Mouse (Mus musculus) liver (tissue): ENCODE data around the gene Ephb4.

Experiments used
- DNase-seq: peaks from one replicate; pipeline ENCODE4 v3.0.0-alpha.2; 2020; ENCODE audit warnings: mixed read lengths

Ephb4 gene

DNA sequence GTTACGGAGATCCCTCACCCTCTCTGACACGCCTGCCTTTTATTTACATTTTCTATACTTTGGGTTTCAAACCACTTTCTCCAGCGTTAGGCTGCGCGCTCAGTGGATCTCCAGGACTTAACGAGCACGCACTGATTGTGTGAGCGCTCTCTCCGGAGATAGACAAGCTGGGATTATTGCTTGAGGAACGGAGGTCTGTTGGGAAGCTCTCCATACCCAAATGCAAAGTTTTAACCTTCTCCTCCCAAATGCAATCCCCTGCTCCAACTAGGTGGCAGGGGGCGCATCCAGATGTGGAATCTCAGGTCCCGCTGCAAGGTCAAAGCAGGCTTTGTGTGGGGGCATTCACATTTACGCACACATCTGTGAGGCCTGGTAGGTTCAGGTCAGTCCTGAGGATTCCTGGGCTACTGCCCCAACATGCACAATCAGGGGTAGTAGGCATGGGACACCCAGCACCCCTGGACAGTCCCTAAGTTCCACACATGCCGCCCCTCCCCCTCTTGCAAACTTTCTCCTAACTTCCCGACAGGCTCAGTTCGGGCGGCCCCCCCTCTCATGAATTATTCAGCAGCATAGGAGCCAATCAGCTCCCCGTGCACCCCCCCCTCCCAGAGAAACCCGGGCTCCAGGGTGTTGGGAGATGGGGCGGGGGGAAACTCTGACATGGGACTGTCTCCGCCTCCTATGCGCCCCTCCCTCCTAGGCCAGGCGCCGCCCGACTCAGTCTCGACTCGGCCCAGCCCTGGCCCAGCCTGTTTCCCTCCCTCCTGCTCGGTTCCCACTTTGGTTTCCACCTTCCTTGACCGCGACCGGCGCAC, at the start of gene Ephb4:
TSS of gene Ephb4 (plus strand) at position 726 of the 821 bp plus-strand sequence.
- DNase-seq, result peak; percentile 86

DNA sequence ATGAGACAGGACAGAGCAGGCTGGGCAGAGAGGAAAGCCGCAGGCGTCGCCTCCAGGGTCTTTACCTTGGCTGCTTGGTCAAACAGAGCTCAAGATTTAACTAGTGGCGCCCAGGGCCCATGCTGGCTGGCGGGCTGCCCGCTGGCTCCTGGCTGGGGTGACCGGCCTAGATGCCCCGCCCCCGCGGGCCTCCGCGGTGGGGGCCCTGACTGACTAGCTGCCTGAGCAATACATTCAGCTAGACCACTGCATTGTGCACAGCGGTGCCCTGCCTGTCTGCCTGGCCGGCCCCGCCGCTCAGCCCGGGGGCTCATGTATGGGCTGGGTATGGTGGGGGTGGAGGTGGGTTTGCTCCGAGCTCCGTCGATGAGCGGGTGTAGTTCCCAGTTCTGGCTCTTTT, 48.7 kb upstream of the Ephb4 start:
- DNase-seq, result peak; percentile 36

DNA sequence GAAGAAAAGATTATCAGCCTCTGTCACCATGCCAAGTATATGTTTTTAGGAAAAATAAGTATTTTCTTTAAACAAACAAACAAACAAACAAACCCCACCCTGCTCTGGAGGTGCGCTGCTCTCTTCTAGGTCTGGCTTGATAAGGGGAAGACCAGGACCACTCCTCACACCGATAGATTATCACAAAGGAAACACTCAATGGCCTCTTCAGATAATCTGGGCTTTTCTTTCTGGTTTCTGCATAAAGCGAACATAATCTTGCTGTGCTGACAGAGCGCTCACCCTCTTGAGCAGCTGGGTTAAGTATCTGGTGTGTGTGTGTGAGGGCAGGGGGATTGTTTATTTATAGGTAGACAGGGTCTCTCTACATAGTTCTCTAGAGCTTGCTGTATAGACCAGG, 46.3 kb upstream of the Ephb4 start:
- DNase-seq, result no peak

DNA sequence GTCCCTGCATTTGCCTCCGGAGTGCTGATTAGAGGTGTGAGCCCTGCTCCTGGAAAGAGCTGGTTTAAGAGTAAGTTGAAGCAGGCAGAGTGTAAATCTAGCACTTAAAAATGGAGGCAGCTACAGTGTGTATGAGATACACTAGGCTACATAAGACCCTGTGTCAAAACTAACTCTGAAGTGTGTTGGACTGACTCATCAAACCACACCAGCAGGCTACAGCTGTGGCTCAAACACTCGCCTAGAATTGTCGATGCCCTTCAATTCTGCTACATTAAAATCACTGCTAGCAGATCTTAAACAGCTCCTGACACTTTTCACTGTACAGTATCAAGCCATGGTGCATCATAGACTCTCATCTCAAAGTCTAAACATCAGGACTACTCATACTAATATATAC, 45.7 kb upstream of the Ephb4 start:
- no peak for DNase-seq

DNA sequence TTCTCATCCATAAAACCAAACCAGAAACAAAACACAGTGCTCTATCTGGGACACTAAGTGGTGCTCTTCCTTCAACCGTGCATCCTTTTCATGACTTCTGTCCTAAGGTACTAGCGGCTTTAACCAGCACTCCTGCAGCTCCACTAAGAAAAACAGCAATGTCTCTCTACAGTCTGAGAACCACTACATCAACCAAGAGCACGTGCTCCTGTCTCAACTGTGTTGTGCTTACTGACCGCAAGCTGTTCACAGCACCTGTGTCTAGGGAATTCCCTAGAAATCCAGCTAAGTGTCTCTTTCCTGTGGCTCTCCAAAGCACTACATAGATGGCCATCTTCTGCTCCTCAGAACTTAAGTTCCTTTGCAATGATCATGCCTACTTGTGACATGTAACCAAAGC, 45.1 kb upstream of the Ephb4 start:
- DNase-seq, result no peak

DNA sequence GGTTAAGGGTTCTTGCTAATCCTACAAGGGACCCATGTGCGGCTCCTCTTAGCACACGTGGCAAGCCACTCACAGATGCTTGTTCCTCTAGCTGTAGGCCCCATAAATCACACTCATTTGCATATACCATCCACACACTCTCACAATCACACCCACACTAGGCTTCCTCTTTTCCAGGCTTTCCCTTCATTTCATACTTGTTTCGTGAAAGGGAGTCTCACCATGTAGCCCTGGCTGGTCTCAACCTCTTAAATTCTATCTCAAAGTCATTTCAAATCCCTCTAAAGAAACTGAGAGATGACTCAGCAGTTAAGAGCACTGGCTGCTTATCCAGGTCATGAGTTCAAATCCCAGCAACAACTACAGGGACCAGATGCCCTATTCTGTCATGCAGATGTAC, 44.1 kb upstream of the Ephb4 start:
- DNase-seq, result no peak

DNA sequence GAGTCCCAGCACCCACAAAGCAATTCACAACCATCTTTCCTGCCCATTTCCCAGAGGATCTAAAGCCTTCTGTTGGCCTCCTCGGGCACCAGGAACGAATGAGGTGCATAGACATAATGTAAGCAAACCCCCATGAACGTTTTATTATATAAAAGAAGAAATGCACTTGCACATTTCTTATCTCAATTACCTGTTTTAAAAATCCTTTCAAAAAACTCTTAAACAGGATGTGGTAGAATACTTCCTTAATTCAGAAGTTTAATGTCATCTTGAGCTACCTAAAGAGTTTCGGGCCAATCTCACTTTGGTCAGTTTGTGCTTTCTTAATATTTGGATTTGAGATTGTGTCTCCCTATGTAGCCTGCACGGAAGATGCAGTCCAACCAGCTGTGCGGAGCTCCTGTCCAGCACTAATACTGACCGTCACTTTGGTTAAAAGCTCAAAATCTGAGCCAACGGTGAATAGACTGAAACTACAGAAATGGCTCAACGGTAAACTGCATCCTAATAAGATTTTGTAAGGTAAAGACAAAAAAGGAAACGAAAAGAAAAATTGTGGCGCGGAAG, 43.4 kb upstream of the Ephb4 start:
- DNase-seq, result no peak

DNA sequence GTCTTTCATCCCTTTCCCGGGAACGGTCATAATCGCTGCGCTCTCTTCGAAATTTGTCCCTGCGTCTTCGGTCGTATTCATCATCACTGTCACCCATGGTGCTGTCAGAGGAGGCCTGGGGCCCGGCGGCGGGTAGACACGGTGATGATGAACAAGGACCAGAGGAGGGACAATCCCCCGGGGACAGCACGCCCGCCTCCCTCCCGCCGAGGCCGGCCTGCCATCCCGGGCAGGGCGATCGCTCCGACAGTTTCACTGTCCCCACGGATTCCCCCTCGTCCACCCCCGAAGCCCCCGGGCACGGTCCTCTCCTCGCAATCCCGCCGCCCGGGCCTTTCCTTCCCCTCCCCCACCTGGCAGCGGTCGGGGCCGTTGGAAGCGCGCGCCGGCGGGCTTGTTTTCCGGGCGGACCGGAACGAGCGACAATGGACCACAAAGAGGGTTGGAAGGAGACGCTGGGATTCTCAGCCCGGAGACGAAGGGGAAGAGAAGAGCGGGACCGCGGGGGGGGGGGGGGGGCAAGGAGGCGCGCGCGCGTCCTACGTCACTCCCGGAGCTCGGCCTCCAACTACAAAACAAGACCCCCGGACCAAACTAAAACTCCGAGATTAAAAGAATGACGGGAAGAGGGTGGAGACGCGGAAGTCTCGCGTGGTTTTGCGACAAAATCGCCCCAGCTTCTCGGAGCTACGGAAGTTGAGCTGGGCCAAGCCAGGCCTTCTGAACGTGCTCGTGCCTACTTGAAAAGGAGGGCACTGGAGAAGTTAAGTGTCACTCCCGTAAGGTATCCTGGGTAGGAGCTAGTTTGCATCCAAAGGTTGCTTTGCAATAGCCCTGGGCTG, 42.6 kb upstream of the Ephb4 start, which contains the start of gene Srrt:
TSS of gene Srrt (minus strand) at position 604 of the 842 bp plus-strand sequence.
- DNase-seq, result peak; percentile 92

DNA sequence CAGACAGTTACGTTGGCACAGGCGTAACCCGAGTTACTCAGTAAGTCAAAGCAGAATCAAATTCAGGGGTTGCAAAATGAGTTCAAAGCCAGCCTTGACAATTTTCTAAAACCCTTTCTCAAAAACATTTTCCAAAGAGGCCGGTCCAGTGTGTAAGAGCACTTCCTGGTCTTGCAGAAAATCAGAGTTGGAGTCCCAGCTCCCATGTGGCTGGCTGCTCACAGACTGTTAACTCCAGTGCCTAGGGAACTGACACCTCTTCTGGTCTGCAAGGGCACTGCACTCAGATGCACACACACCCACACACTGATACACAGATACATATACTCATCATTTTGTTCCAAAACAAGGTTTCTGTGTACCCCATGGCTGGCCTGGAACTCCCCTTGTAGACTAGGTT, 41.6 kb upstream of the Ephb4 start:
- DNase-seq, result no peak

DNA sequence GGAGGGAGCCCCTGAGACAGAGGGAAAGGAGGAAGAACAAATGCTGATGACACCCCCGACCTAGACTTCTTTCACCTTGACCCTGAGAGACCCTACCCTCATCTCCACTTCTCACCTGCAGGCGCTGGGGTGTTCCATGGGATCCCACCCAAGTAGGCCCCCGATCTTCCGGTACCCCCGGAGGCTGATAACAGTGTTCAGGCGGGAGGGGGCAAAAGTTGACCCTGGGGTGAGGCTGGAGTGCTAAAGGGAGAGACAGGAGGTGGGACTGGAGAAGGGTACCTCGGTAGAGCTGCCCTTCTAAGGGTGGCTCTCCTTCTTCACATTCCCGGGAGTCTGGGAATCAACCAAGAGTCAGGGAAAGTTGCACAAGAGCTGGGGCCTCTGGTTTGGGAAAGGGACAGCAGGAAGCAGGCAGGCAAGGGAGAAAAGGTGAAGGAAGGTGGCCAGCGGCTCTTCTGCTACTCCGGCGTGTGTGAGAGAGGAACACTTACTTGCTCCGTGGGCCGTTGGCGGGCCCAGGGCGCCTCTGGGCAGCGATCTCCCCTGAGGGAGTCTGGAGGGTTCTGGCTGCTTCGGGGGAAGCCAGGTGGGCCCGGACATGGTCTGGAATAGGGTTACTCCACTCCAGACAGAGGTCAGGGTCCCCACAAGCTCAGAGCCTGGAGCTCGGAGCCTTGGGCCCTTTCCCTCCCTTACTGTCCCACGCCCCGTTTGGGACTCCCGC, 36.3 kb upstream of the Ephb4 start:
- DNase-seq, result no peak

DNA sequence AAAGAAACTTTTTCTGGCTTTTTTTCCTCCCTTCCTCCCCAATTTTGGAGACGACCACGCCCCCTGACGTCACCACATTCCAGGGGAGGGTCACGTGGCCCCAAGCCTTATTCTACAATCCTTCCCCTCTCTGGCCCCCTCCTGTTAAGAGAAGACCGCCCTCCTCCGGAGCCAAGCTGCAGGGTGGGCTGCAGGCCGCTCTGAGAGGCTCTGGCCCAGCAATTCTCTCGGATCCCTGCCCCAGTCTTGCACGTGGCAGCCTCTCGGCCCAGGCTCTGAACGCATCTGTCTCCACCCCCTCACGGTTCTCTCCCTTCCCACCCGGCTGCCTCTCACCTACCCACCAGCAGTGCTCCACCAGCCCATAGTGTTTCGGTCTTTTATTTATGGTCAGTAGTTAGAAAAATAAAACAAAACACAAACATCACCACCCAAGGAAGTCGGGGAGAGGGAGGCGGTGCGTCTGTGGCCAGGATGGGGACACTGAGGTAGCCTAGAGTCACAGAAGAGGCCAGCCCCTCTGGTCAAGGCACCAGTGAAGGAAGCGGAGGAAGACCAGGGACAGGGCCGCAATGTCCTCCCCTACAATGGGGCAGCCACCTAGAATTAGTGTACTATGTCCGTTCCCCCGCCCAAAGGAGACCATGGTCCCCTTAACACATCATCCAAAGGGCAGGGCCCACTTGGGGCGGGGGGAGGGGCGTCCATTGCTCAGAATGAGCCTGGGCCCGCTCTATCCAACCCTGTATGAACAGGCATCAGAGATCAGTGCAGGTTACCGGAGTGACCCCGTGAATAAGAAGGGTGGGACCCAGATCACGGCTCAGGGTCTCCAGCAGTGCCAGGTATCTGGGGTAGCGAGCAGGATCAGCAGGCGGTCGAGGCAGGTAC, 35.5 kb upstream of the Ephb4 start, which contains the start of gene Trip6:
TSS of gene Trip6 (minus strand) at position 212 of the 891 bp plus-strand sequence.
- DNase-seq, result peak; percentile 87

DNA sequence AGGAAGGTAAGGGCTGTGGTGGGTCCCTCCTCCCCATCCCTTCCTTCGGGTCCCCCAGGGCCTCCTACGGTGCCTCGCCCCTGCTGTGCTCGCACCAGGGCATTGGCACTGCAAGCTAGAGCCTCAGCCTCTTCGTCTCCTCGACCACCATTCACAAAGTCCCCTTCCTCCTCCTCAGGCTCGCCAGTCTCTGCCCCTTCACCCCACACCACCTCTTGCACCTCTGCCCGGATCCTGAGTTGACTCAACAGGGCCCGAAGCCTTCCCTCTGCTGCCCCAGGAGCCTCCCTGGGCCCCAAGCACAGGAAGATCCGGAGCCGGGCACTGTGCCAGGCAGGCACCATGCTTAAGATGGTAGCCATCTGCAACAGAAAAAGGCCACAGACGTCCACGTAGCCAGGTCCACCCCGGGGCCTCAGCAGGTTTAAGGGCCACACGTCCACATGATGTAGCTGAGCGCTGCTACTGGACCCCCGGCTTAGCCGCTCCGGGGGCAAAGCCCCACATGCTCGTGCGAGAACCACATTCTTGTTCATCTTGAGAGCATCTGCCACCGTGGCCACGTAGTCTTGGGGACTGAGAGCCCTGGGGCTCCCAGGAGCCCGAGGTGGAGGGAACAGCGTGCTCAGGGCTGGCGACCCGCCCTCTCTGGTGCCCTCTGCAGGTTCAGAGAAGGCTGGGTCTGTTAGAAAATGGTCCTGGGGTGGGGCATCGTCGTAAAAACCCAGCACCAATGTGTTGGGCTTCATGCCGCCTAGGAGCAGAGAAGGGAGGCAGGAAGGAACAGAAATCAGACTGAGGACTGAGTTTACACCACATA, 34.6 kb upstream of the Ephb4 start:
- peak; percentile 63 for DNase-seq

DNA sequence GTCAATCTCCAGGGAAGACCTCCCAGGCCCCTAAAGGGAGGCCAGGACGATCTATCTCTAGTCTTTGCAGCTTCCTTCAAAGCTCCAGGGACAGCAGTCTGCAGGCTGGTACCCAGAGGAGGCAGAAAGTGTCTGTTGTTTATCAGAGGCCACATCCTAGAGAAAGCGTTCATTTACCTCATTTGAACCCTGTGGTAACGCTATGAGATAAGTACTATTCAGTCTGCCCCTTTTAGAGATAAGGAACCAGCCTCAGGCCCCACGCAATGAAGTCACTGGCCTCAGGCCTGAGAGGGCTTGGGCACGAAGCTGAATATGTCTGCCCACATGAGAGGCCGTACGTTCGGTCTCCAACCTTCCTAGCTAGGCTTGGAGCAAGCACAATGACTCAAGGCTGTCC, 32.5 kb upstream of the Ephb4 start:
- no peak for DNase-seq

DNA sequence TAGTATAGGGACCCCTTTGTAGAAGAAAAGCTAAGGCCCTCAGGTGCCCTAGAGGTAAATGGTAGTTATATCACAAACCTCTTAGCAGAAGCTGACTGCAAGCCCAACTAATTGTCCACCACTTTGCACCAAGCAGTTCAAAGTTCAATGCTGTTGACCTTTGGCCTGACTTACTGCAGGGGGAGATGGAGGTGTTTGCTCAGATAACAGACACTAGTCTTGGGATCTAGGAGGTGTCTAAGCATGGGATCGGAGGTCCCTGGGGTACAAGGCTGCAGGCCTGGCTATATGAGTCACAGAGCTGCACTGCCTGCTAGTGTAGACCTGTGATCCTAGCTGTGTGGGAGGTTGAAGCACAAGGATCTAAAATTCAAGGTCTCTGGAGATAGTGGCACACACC, 31.3 kb upstream of the Ephb4 start:
- no peak for DNase-seq

DNA sequence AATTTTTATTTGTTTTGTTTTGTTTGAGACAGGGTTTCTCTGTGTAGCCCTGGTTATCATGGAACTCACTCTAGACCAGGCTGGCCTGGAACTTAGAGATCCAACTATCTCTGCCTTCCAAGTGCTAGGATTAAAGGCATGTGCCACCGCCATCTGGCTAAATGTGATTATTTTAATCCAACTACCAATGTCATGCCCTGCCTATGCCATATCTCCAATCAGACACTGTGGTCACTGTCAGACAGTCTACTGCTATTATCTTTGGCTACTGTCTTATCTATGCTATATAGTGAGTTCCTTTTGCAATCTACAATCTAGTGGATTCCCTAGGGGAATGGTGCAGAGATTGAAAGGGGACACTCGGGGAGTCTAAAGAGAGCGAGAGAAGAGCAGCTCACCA, 28.9 kb upstream of the Ephb4 start:
- no peak for DNase-seq

DNA sequence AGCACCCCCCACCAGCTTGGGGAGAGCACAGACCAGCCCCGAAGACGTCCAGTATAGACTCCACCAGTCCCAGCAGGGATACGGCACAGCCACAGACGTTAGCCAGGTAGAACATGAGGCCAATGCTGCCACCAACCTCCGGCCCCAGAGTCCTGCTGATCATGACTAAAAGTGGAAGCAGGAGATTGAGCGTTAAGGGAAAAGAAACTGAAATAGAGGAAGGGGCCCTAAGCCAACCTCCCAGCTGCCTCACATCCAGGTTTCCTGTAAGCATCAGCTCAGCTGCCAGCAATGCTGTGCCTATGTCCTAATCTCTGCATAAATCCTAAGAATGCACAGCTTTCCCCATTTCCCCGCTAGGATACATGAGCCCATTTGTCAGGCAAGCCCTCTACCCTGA, 19.0 kb upstream of the Ephb4 start:
- DNase-seq, result no peak

DNA sequence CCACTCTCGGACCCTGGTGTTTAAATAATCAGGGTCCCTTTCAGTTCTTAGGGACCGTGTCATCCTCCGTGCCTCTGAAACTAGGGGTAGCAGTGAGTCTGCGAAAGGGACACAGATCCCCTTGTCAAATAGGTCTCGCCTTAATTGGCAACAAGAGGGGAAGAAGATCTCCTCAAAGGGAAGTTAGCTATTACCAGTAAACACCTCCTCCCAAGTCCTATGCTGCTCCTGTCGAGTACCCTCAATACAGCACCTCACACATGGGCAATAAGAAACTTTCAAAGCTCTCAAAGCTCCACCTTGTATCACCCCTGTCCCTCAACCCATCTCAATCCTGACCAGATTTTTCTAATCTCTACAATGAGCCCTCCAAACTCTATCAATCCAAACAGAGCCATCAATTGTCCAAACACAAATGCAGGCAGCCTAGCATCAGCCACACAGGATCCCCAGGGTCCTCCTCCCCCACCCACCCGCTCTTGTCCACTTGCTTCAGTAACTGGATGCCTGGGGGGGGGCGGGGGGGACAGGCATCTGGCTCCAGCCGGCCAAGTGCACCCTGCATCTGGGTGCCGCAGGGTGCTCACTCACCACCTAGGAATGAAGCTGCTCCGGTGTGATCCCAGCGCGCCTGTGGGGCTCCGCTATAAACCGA, 16.9 kb upstream of the Ephb4 start:
- no peak for DNase-seq

DNA sequence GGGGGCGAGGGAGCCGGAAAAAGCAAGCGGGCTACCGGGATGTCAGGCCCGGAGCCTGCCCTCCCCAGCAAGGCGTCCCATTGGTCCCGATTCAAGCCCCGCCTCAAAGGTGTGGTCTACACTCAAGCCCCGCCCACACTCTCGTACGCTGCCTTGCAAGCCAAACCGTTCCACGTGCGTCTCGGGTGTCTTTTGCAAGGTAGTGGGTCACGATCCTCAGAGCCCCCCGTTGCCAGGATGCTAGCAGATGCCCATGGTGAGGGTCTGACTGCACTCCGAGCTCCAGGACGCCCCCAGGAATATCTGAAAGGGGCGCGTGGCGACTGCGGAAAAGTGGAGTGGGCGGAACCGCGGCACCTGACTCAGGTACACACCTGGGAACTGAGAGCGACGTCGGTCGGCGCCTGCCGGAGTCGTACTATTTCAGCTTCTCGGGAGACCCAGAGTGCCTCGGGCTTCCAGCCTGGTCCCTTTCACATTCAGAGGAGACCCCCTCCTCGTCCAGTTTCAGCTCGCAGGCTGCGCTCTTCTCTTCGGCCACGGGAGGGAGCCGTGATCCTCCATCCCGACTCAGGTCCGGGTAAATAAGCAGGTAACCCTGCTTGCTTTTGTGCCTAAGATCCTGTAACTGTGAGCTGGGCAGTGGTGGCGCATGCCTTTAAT, 16.3 kb upstream of the Ephb4 start, which contains the start of gene Slc12a9:
TSS of gene Slc12a9 (minus strand) at position 86 of the 663 bp plus-strand sequence.
- peak; percentile 93 for DNase-seq

DNA sequence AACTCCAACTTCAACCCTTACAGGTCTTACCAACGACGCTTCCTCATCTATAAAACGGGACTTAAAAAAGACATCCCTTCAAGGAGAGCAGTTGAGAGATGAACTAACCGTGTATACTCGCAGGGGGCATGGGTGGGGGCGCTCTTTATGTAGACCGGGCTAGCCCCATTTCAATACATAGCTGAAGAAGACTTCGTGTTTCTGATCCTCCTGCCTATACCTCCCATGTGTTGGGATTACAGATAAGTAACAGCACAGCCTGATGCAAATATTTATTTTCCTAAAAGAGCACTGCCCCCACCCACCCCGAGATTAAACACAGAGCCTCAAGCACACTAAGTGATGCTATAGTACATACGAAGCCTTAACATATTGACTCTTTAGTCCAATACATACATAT, 15.6 kb upstream of the Ephb4 start:
- no peak for DNase-seq

DNA sequence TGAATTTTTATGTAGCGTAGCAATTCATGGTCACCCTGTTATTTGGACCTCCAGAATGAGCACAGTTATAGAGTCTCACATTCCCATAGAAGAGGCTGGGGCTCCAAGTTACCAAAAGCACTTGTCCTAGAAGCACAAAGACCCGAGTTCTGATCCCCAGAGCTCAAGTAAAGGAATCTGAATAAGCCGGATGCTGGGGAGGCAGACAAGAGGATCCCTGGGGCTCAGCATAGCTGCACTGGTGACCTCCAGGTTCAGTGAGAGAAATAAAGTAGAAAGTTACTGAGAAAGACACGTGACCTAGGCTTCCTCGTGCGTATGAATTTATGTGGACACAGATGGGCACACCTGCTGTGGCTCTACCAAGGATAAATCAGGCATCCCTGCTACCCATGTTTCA, 14.8 kb upstream of the Ephb4 start:
- DNase-seq, result no peak
